Mouse (Mus musculus): ENCODE data around the gene Dnajc2. TPM values are rescaled to one million over a fixed set of nuclear protein-coding genes. Genes with fewer than 3 reads are reported as not detected.
A peak's percentile ranks its signal among the peaks of the same experiment; 100 is the strongest.

Gene Dnajc2
- polyA plus RNA-seq (2015; fragmentation: Nextera tagmentation; extraction: Ambion mirVana), result 67.3 and 68.1 TPM in 2 replicates

DNA sequence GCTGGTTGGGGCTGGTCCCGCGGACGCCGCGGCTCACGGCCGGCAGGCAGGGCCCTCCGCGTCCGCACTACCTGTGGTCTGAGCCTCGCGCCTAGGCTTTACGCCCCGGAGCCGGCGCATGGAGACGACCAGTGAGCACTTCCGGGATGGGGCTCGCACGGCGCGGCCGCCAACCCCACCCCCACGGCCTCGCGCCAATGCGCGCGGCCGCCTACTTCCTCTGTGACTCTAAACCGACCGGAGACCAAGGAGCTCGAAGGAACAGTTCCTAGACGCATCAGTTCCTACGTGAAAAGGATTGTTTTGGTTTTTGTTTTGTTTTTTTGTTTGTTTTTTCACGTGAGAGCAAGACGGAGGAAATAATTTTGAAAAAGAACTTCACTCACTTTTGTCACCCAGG lies at the start of gene Dnajc2, which contains the start of gene Psmc2:
TSS of gene Dnajc2 (minus strand) at position 199 of the 400 bp plus-strand sequence.
TSS of gene Psmc2 (plus strand) at position 231 of the 400 bp plus-strand sequence.
- WGBS, result 0% methylated on average over 32 of the region's 37 CpGs
- Histone ChIP-seq H3K4me3 (replicated peaks; ENCODE audit: low read length) (peak within 1 kb of the TSS; percentile 92), H3K4me1 (replicated peaks; ENCODE audit: control insufficient read depth, insufficient read depth, low read length) (peaks cover 32% of the 10 kb centered on the region), H3K27ac (ENCODE audit: low read length) (peak within 1 kb of the TSS; percentile 59; the same call in 1 of the 2 replicates), H3K4me2 (ENCODE audit: low read length) (peak within 1 kb of the TSS; percentile 94), H3K36me3 (ENCODE audit: control insufficient read depth, insufficient read depth) (peaks cover 17% of the 10 kb centered on the region), H3K9me3 (ENCODE audit: control insufficient read depth, low read length) (no peaks in the 10 kb centered on the region), H3K9ac (replicated peaks; ENCODE audit: low read depth, low read length) (peak within 1 kb of the TSS; percentile 79), H3K27me3 (replicated peaks; ENCODE audit: control insufficient read depth, insufficient read depth, low read length) (no peaks in the 10 kb centered on the region)
- peak; percentile 96 for ATAC-seq

DNA sequence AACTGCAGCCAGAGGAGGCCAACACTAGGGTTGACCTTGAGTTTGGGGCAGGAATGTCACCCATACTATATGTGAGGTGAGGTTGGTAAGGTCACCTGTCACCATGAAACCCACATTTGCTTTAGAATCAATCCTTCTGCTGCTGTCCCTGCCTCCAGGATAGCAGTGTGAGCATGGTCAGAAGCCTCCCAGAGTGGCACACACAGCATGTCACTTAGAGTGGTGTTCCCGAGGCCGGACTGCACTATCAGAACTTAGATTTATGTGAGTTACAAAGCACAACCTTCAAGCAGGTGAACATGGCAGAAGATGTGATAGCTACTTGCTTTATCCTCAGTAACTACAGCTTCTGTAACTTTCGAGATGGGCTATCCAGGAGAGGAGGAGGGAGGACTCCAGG lies 46.7 kb upstream of the Dnajc2 start:
- no peaks in the 10 kb centered on the region for H3K4me1 ChIP-seq (replicated peaks; ENCODE audit: control insufficient read depth, insufficient read depth, low read length)
- no peak overlapping the region for H3K9ac ChIP-seq (replicated peaks; ENCODE audit: low read depth, low read length)
- H3K36me3 ChIP-seq (ENCODE audit: control insufficient read depth, insufficient read depth), result no peaks in the 10 kb centered on the region
- no peaks in the 10 kb centered on the region for H3K9me3 ChIP-seq (ENCODE audit: control insufficient read depth, low read length)
- H3K27ac ChIP-seq (ENCODE audit: low read length), result no peak overlapping the region
- no peaks in the 10 kb centered on the region for H3K27me3 ChIP-seq (replicated peaks; ENCODE audit: control insufficient read depth, insufficient read depth, low read length)
- no peak overlapping the region for H3K4me3 ChIP-seq (replicated peaks; ENCODE audit: low read length)
- no peak for ATAC-seq
- no peak overlapping the region for H3K4me2 ChIP-seq (ENCODE audit: low read length)
- WGBS, result 73% methylated on average over 3 of the region's 3 CpGs

DNA sequence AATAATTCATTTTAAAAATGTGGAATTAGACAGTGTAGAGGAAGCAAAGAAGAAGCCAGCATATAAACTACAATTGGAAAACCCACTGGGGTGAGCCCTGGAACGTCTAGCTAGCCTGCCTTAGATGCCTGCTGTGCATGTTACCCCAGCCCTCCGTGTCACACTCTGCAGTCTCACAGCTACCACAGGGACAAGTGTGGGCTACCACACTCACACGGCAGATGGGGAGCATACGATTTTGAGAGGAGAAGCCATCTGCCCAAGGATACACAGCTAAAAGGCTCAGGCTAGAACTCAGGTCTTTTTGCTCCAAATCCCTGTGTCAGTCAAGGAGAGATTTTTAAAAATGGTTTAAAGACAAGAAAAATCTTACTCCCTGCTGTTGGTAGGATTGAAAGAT lies 43.8 kb upstream of the Dnajc2 start:
- H3K27me3 ChIP-seq (replicated peaks; ENCODE audit: control insufficient read depth, insufficient read depth, low read length), result no peaks in the 10 kb centered on the region
- no peak overlapping the region for H3K9ac ChIP-seq (replicated peaks; ENCODE audit: low read depth, low read length)
- WGBS, result 57% methylated on average over 4 of the region's 4 CpGs
- peak; percentile 77; the same call in 1 of the 2 replicates for ATAC-seq
- H3K27ac ChIP-seq (ENCODE audit: low read length), result no peak overlapping the region
- no peak overlapping the region for H3K4me3 ChIP-seq (replicated peaks; ENCODE audit: low read length)
- H3K4me2 ChIP-seq (ENCODE audit: low read length), result no peak overlapping the region
- H3K36me3 ChIP-seq (ENCODE audit: control insufficient read depth, insufficient read depth), result no peaks in the 10 kb centered on the region
- H3K4me1 ChIP-seq (replicated peaks; ENCODE audit: control insufficient read depth, insufficient read depth, low read length), result no peaks in the 10 kb centered on the region; the same call in 1 of the 2 replicates
- no peaks in the 10 kb centered on the region for H3K9me3 ChIP-seq (ENCODE audit: control insufficient read depth, low read length)

DNA sequence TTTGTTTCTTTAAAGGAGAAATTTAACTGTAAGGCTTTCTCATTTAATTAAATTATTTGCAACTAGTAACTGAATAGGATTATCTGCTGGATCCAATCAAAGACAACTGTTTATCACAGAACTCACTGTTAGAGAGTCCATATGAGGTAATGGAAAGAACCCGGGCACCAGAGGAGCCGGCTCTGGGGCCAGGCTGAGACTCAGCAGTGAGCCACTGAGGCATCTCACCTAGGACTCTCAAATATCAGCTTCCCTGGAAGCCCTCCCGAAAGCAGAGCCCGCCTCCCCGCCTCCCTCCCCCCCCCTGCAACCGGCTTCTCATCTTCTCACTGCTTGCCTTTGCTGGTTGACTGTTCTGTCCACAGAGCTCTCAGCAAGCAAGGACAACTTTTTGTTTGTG lies 42.6 kb upstream of the Dnajc2 start:
- 25% methylated on average over 6 of the region's 6 CpGs for WGBS

DNA sequence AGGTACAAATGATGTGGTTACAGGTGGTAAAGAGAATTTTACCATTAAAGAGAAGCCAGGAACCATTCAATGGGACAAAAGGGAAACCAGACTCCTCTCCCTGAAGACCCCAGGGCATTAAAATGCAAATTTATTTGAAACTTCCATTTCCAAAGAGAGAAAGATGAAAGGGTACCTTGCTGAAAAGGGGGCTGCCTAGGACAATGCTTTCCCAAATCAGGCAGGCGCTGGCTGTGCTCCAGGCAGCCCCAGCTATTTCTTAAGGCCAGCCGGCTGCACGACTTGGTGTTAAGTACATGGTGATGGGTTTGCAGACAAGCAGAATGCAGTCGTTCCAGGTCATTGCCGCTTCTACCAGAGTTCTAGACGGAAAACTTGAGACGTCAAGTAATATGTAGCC lies 41.3 kb upstream of the Dnajc2 start:
- Histone ChIP-seq H3K4me1 (replicated peaks; ENCODE audit: control insufficient read depth, insufficient read depth, low read length) (no peaks in the 10 kb centered on the region; the same call in 1 of the 2 replicates), H3K9me3 (ENCODE audit: control insufficient read depth, low read length) (no peaks in the 10 kb centered on the region), H3K27ac (ENCODE audit: low read length) (no peak overlapping the region), H3K36me3 (ENCODE audit: control insufficient read depth, insufficient read depth) (no peaks in the 10 kb centered on the region), H3K27me3 (replicated peaks; ENCODE audit: control insufficient read depth, insufficient read depth, low read length) (no peaks in the 10 kb centered on the region), H3K4me3 (replicated peaks; ENCODE audit: low read length) (no peak overlapping the region), H3K9ac (replicated peaks; ENCODE audit: low read depth, low read length) (no peak overlapping the region), H3K4me2 (ENCODE audit: low read length) (no peak overlapping the region)
- 5% methylated on average over 7 of the region's 7 CpGs for WGBS
- no peak for ATAC-seq

More for the DNA sequence above, 42.6 kb upstream of the Dnajc2 start:
- H3K27me3 ChIP-seq (replicated peaks; ENCODE audit: control insufficient read depth, insufficient read depth, low read length), result no peaks in the 10 kb centered on the region
- H3K36me3 ChIP-seq (ENCODE audit: control insufficient read depth, insufficient read depth), result no peaks in the 10 kb centered on the region
- no peak overlapping the region for H3K9ac ChIP-seq (replicated peaks; ENCODE audit: low read depth, low read length)
- H3K4me2 ChIP-seq (ENCODE audit: low read length), result no peak overlapping the region
- no peak overlapping the region for H3K27ac ChIP-seq (ENCODE audit: low read length)
- no peak overlapping the region for H3K4me3 ChIP-seq (replicated peaks; ENCODE audit: low read length)
- H3K4me1 ChIP-seq (replicated peaks; ENCODE audit: control insufficient read depth, insufficient read depth, low read length), result no peaks in the 10 kb centered on the region; the same call in 1 of the 2 replicates
- H3K9me3 ChIP-seq (ENCODE audit: control insufficient read depth, low read length), result no peaks in the 10 kb centered on the region
- no peak for ATAC-seq

DNA sequence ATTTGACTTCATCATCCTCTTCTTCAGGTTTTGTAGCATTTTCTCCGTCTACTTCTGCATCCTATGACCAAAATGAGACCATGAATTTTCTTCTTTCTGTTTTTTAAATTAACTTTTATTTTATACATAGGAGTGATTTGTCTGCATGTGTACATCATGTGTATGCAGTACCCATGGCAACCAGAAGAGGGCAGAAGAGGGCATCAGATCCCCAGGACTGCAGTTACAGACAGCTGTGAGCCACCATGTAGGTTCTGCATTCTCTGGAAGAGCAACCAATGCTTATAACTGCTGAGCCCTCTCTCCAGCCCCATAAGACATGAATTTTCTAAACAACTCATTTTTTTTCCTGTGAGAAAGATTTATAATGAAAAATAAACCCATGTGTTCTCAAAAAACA lies 28.9 kb upstream of the Dnajc2 start:
- Histone ChIP-seq H3K4me3 (replicated peaks; ENCODE audit: low read length) (no peak overlapping the region), H3K27me3 (replicated peaks; ENCODE audit: control insufficient read depth, insufficient read depth, low read length) (no peaks in the 10 kb centered on the region), H3K9me3 (ENCODE audit: control insufficient read depth, low read length) (no peaks in the 10 kb centered on the region), H3K4me1 (replicated peaks; ENCODE audit: control insufficient read depth, insufficient read depth, low read length) (no peaks in the 10 kb centered on the region), H3K4me2 (ENCODE audit: low read length) (no peak overlapping the region), H3K9ac (replicated peaks; ENCODE audit: low read depth, low read length) (no peak overlapping the region), H3K36me3 (ENCODE audit: control insufficient read depth, insufficient read depth) (no peaks in the 10 kb centered on the region), H3K27ac (ENCODE audit: low read length) (no peak overlapping the region)
- WGBS, result 60% methylated on average over 1 of the region's 1 CpGs
- ATAC-seq, result no peak

DNA sequence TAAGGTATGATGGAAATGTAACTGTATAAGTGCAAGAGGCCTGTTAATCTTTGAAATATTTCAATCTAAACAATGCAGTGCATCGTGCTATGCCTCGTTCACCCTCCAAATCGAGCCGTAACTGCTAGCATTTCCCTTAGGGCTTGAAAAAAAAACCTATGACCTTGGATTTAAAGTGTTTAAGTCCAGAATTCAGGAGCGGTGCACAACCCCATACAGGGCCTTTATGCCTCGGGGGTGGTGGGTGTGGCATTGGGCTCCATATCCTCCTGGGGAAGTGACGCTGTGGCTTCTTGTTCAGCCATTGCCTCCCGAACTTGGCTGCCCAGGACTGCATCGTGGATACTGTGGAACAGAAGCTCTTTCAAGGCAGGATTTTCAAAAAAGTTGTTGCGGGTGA lies 25.9 kb upstream of the Dnajc2 start:
- no peak overlapping the region for H3K4me2 ChIP-seq (ENCODE audit: low read length)
- no peak for ATAC-seq
- H3K9ac ChIP-seq (replicated peaks; ENCODE audit: low read depth, low read length), result no peak overlapping the region
- no peaks in the 10 kb centered on the region for H3K9me3 ChIP-seq (ENCODE audit: control insufficient read depth, low read length)
- H3K27ac ChIP-seq (ENCODE audit: low read length), result no peak overlapping the region
- no peaks in the 10 kb centered on the region for H3K36me3 ChIP-seq (ENCODE audit: control insufficient read depth, insufficient read depth)
- H3K27me3 ChIP-seq (replicated peaks; ENCODE audit: control insufficient read depth, insufficient read depth, low read length), result no peaks in the 10 kb centered on the region
- 75% methylated on average over 10 of the region's 10 CpGs for WGBS
- H3K4me3 ChIP-seq (replicated peaks; ENCODE audit: low read length), result no peak overlapping the region
- H3K4me1 ChIP-seq (replicated peaks; ENCODE audit: control insufficient read depth, insufficient read depth, low read length), result no peaks in the 10 kb centered on the region

DNA sequence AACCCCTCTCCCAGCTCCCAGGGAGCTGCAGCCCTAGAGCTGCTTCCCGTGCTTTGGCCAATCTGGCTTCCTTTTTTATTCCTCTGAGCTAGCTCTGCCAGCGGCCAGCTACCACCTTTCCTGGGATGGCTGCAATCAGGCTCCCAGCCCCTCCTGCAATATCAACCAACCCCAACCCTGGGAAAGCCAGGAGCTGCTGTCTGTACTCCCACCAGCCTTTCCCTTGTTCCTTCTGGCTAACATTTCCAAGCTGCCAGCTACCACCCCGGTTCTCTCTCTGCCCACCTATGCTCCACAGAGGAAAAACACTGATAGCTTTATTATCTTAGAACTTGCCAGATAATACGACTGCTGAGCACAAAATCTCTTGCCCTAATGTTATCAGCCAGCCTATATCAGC lies 19.8 kb upstream of the Dnajc2 start:
- WGBS, result 87% methylated on average over 4 of the region's 4 CpGs
- Histone ChIP-seq H3K9ac (replicated peaks; ENCODE audit: low read depth, low read length) (no peak overlapping the region), H3K4me3 (replicated peaks; ENCODE audit: low read length) (no peak overlapping the region), H3K4me1 (replicated peaks; ENCODE audit: control insufficient read depth, insufficient read depth, low read length) (no peaks in the 10 kb centered on the region), H3K27ac (ENCODE audit: low read length) (no peak overlapping the region), H3K36me3 (ENCODE audit: control insufficient read depth, insufficient read depth) (peaks cover 28% of the 10 kb centered on the region), H3K9me3 (ENCODE audit: control insufficient read depth, low read length) (no peaks in the 10 kb centered on the region), H3K4me2 (ENCODE audit: low read length) (no peak overlapping the region), H3K27me3 (replicated peaks; ENCODE audit: control insufficient read depth, insufficient read depth, low read length) (no peaks in the 10 kb centered on the region)
- no peak for ATAC-seq

DNA sequence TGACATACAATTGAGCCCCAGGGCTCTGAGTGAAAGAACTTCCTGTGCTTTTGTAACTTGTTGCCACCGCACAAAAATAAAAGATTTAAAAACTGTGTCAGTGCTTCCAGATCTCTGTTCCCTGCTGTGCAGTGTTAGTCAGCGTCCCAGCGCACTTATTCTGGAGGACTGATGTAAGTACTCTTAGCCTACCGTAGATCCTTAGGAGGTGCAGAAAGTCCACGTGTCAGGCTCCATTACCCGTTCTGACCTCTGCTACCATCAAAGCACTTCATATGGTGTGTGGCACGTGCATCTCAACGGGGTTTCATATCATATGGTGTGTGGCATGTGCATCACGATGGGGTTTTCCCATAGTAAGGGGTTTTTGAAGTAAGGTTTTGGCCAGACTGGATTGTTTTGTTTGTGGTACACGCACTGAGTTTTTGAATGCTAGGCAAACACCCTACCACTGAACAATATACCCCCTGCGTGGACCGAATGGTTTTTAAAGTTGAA lies 18.7 kb upstream of the Dnajc2 start:
- Histone ChIP-seq H3K36me3 (ENCODE audit: control insufficient read depth, insufficient read depth) (peaks cover 33% of the 10 kb centered on the region), H3K9ac (replicated peaks; ENCODE audit: low read depth, low read length) (no peak overlapping the region), H3K9me3 (ENCODE audit: control insufficient read depth, low read length) (no peaks in the 10 kb centered on the region), H3K27me3 (replicated peaks; ENCODE audit: control insufficient read depth, insufficient read depth, low read length) (no peaks in the 10 kb centered on the region), H3K4me2 (ENCODE audit: low read length) (no peak overlapping the region), H3K27ac (ENCODE audit: low read length) (no peak overlapping the region), H3K4me1 (replicated peaks; ENCODE audit: control insufficient read depth, insufficient read depth, low read length) (no peaks in the 10 kb centered on the region), H3K4me3 (replicated peaks; ENCODE audit: low read length) (no peak overlapping the region)
- no peak for ATAC-seq
- 79% methylated on average over 12 of the region's 12 CpGs for WGBS

DNA sequence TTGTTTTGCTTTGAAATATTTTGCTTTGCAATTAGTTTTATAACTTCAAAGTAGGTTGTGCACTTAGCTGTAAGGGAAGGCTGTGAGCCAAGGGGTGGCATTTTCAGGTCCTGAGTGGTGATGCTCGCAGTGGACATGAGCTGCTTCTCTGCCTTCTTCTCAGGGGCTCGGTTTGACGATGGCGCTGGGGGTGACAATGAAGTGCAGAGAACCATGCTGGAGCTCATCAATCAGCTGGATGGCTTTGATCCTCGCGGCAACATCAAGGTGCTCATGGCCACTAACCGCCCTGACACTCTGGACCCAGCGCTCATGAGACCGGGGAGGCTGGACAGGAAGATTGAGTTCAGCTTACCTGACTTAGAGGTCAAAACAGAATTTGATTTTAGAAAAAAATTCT lies 17.9 kb upstream of the Dnajc2 start:
- 94% methylated on average over 9 of the region's 9 CpGs for WGBS
- no peak overlapping the region for H3K4me2 ChIP-seq (ENCODE audit: low read length)
- H3K9ac ChIP-seq (replicated peaks; ENCODE audit: low read depth, low read length), result no peak overlapping the region
- no peak overlapping the region for H3K4me3 ChIP-seq (replicated peaks; ENCODE audit: low read length)
- H3K4me1 ChIP-seq (replicated peaks; ENCODE audit: control insufficient read depth, insufficient read depth, low read length), result no peaks in the 10 kb centered on the region
- no peaks in the 10 kb centered on the region for H3K27me3 ChIP-seq (replicated peaks; ENCODE audit: control insufficient read depth, insufficient read depth, low read length)
- H3K27ac ChIP-seq (ENCODE audit: low read length), result no peak overlapping the region
- ATAC-seq, result no peak
- H3K36me3 ChIP-seq (ENCODE audit: control insufficient read depth, insufficient read depth), result peaks cover 33% of the 10 kb centered on the region
- no peaks in the 10 kb centered on the region for H3K9me3 ChIP-seq (ENCODE audit: control insufficient read depth, low read length)
